Mouse (Mus musculus): ENCODE measurements around the gene Atrnl1. TPM values are rescaled to one million over a fixed set of nuclear protein-coding genes. Genes with fewer than 3 reads are reported as not detected.

Gene Atrnl1
- total RNA-seq, 2 experiments from 2014 or later, result 24.4 to 26.6 TPM

- DNase-seq (ENCODE audit: low spot score in 2 of 2), result no peak
Measured at GRCm38 (mm10) chr19:57609361-57610057, 1.3 kb upstream of the Atrnl1 start.

- no peak for DNase-seq (ENCODE audit: low spot score in 2 of 2)
Measured at GRCm38 (mm10) chr19:57610058-57610475, 767 bp upstream of the Atrnl1 start.

GRCm38 (mm10) chr19:57611291-57612178 is 701 bp downstream of the Atrnl1 start:
- DNase-seq (ENCODE audit: low spot score in 2 of 2), result peak; percentile 56 to 70

- DNase-seq (ENCODE audit: low spot score in 2 of 2), result no peak
Measured at GRCm38 (mm10) chr19:57612179-57612472, 1.3 kb downstream of the Atrnl1 start.

- DNase-seq (ENCODE audit: low spot score in 2 of 2), result no peak
Measured at GRCm38 (mm10) chr19:57615972-57616621, 5.3 kb downstream of the Atrnl1 start.

GRCm38 (mm10) chr19:57619088-57619487 is 8.3 kb downstream of the Atrnl1 start:
- DNase-seq (ENCODE audit: low spot score in 2 of 2), result no peak

- DNase-seq (ENCODE audit: low spot score in 2 of 2), result no peak
Measured at GRCm38 (mm10) chr19:57621814-57622213, 11.0 kb downstream of the Atrnl1 start.

- no peak for DNase-seq (ENCODE audit: low spot score in 2 of 2)
Measured at GRCm38 (mm10) chr19:57625738-57626137, 14.9 kb downstream of the Atrnl1 start.

- DNase-seq (ENCODE audit: low spot score in 2 of 2), result no peak
Measured at GRCm38 (mm10) chr19:57627251-57627650, 16.4 kb downstream of the Atrnl1 start.

- DNase-seq (ENCODE audit: low spot score in 2 of 2), result peak in 1 of 2 experiments; percentile 28
Measured at GRCm38 (mm10) chr19:57642536-57642935, 31.7 kb downstream of the Atrnl1 start.

GRCm38 (mm10) chr19:57642980-57643379 is 32.1 kb downstream of the Atrnl1 start:
- DNase-seq (ENCODE audit: low spot score in 2 of 2), result no peak

GRCm38 (mm10) chr19:57648202-57648943 is 37.5 kb downstream of the Atrnl1 start:
- no peak for DNase-seq (ENCODE audit: low spot score in 2 of 2)

GRCm38 (mm10) chr19:57648944-57649271 is 38.1 kb downstream of the Atrnl1 start:
- no peak for DNase-seq (ENCODE audit: low spot score in 2 of 2)

GRCm38 (mm10) chr19:57655083-57655482 is 44.2 kb downstream of the Atrnl1 start:
- DNase-seq (ENCODE audit: low spot score in 2 of 2), result peak in 1 of 2 experiments; percentile 60

- DNase-seq (ENCODE audit: low spot score in 2 of 2), result no peak
Measured at GRCm38 (mm10) chr19:57655491-57655890, 44.7 kb downstream of the Atrnl1 start.

- DNase-seq (ENCODE audit: low spot score in 2 of 2), result no peak
Measured at GRCm38 (mm10) chr19:57657426-57658087, 46.7 kb downstream of the Atrnl1 start.

GRCm38 (mm10) chr19:57658111-57659091 is 47.6 kb downstream of the Atrnl1 start:
- no peak for DNase-seq (ENCODE audit: low spot score in 2 of 2)

GRCm38 (mm10) chr19:57667011-57667410 is 56.2 kb downstream of the Atrnl1 start:
- DNase-seq (ENCODE audit: low spot score in 2 of 2), result no peak

- DNase-seq (ENCODE audit: low spot score in 2 of 2), result no peak
Measured at GRCm38 (mm10) chr19:57667946-57668345, 57.1 kb downstream of the Atrnl1 start.

- DNase-seq (ENCODE audit: low spot score in 2 of 2), result no peak
Measured at GRCm38 (mm10) chr19:57679455-57679854, 68.6 kb downstream of the Atrnl1 start.

Data from gastrocnemius, postnatal 4 days (tissue).